Mouse (Mus musculus): ENCODE results near the gene Hist1h4b. TPM values are rescaled to one million over a fixed set of nuclear protein-coding genes. Genes with fewer than 3 reads are reported as not detected.

Hist1h4b gene
- total and polyA plus RNA-seq, 3 experiments, result 19.0 to 3,071 TPM; not detected in 1

DNA sequence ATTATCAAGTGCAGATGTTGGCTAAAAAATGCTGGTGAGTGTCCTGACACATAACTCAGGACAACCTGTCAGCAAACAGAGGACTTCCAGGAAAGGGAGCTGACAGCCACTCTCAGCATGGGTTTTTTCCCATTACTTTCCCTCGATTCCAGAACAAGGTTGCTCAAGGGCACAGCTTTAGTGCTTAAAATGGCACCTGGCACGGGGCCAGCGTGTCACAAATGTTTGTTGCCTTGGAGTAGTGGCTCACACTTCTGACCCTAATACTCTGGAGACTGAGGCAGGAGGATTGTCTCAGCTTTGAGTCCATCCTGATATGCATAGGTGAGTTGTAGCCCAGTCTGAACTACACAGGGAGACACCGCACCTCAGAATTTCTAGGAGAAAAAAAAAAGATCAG is 48.2 kb upstream of the Hist1h4b start:
- no peak for DNase-seq (ENCODE audit: low read depth, low spot score)
- Histone ChIP-seq H3K4me3 (ENCODE audit: control insufficient read depth in 1 of 2, insufficient read depth in 1 of 2, low read depth in 2 of 2, low read length in 2 of 2) (no peak overlapping the region), H3K27me3 (ENCODE audit: control insufficient read depth in 1 of 2, insufficient read depth in 2 of 2, low read length in 2 of 2) (no peaks in the 10 kb centered on the region), H3K36me3 (ENCODE audit: control insufficient read depth in 1 of 2, insufficient read depth in 2 of 2, low read length in 2 of 2) (peaks cover 0 to 12% of the 10 kb centered on the region in 2 experiments; a peak in 2 of 4 replicates), H3K4me1 (ENCODE audit: control insufficient read depth in 1 of 2, insufficient read depth in 2 of 2, low read length in 2 of 2) (peaks cover 0 to 14% of the 10 kb centered on the region in 2 experiments), H3K9ac (ENCODE audit: control insufficient read depth, low read depth, low read length, poor library complexity, severe bottlenecking) (no peak overlapping the region), H3K9me3 (replicated peaks; ENCODE audit: insufficient read depth, low read length) (no peaks in the 10 kb centered on the region), H3K79me2 (ENCODE audit: control insufficient read depth, insufficient read depth, low read length, poor library complexity) (no peaks in the 10 kb centered on the region), H3K27ac (ENCODE audit: control insufficient read depth, low read depth, low read length) (no peak overlapping the region)
- TF ChIP-seq POLR2AphosphoS2 (IDR thresholded peaks at IDR 0.05; ENCODE audit: low read length) (no peak), HCFC1 (IDR thresholded peaks at IDR 0.05; ENCODE audit: low read depth, low read length) (no peak), MYC (IDR thresholded peaks at IDR 0.05; ENCODE audit: low read depth, low read length) (no peak), CTCF (IDR thresholded peaks at IDR 0.05 in 2 of 3, conservative IDR thresholded peaks at IDR 0.05 in 1 of 3; ENCODE audit: control insufficient read depth in 1 of 3, insufficient read depth in 1 of 3, low read depth in 2 of 3, low read length in 3 of 3, poor library complexity in 1 of 3, severe bottlenecking in 1 of 3) (no peak)

DNA sequence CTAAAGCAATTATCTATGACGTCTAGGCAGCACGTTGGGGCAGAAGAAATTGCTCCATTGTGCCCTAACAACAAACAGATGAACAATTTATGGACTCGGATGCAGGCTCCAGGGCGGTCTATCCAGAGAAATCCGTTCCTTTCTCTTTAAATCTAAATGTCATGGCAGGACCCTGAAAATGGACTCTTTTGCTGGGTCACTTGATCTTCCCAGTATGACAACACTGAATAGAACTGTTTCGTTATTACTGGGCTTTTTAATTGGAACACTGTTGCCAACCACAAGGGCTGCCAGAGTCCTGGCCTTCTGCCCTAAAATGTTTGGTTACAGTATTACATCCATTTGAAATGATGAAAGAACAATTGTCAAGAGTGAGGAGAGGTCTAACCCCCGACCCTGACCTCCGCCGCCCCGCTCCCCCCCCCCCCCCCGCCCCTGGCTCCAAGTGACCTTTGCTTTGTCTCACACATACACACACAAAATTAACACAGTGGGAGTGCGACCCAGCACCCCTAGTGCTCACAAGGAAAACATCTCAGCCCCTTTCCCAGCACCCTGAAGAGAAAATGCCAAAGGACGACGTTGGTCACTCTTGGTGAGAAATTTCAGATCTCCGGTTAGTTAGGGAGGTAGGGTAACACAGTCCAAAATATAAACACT is 47.0 kb upstream of the Hist1h4b start:
- no peaks in the 10 kb centered on the region for H3K9me3 ChIP-seq (replicated peaks; ENCODE audit: insufficient read depth, low read length)
- peaks cover 2 to 16% of the 10 kb centered on the region in 2 experiments for H3K4me1 ChIP-seq (ENCODE audit: control insufficient read depth in 1 of 2, insufficient read depth in 2 of 2, low read length in 2 of 2)
- DNase-seq (ENCODE audit: low read depth, low spot score), result no peak
- H3K36me3 ChIP-seq (ENCODE audit: control insufficient read depth in 1 of 2, insufficient read depth in 2 of 2, low read length in 2 of 2), result peaks cover 0 to 13% of the 10 kb centered on the region in 2 experiments; a peak in 2 of 4 replicates
- H3K79me2 ChIP-seq (ENCODE audit: control insufficient read depth, insufficient read depth, low read length, poor library complexity), result no peaks in the 10 kb centered on the region
- H3K27ac ChIP-seq (ENCODE audit: control insufficient read depth, low read depth, low read length), result no peak overlapping the region
- no peak overlapping the region for H3K9ac ChIP-seq (ENCODE audit: control insufficient read depth, low read depth, low read length, poor library complexity, severe bottlenecking)
- TF ChIP-seq ZKSCAN1 (IDR thresholded peaks at IDR 0.05; ENCODE audit: low read depth, low read length) (no peak), ELF1 (IDR thresholded peaks at IDR 0.05; ENCODE audit: low read depth, low read length) (no peak), GABPA (IDR thresholded peaks at IDR 0.05; ENCODE audit: low read depth, low read length) (no peak), MEF2A (IDR thresholded peaks at IDR 0.05; ENCODE audit: extremely low read depth, insufficient replicate concordance, low read depth, low read length, poor library complexity, severe bottlenecking) (no peak), SMC3 (IDR thresholded peaks at IDR 0.05; ENCODE audit: low read depth, low read length) (no peak), NELFE (IDR thresholded peaks at IDR 0.05; ENCODE audit: low read depth, low read length) (no peak), MYB (IDR thresholded peaks at IDR 0.05; ENCODE audit: low read depth, low read length) (no peak), SIN3A (IDR thresholded peaks at IDR 0.05; ENCODE audit: low read length) (no peak)
- no peak overlapping the region for H3K4me3 ChIP-seq (ENCODE audit: control insufficient read depth in 1 of 2, insufficient read depth in 1 of 2, low read depth in 2 of 2, low read length in 2 of 2)
- H3K27me3 ChIP-seq (ENCODE audit: control insufficient read depth in 1 of 2, insufficient read depth in 2 of 2, low read length in 2 of 2), result no peaks in the 10 kb centered on the region

DNA sequence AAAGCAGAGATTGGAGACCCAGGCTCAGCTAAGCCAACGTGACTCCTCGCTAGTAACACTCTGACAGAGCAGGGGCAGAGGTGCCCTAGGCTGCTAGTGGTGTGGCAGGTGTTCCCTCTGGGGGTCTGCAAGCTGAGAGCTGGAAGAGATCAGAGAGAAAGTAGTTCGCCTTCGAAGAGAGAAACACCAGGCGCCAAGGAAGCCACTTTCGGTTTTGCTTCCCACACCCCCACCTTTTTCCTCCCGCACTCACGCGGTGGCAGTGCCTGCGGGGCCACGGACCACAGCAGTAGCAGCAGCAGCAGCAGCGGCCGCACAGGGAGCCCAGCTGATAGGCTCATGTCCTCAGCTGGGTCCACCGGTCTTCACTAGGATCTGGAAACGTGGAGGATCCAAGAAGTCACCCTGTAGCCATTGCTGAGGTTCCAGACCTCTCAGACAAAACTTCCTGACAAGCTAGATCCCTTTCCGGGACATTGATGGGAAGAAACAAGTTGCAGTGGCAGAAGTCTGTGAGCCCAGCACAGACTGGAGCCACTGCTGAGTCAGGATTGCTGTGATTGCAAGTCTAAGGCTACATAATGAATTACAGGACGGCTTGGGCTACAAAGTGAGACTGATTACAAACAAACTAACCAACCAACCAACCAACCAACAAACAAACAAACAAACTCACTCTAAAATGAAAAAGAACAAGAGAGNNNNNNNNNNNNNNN is 46.3 kb upstream of the Hist1h4b start, which contains the start of gene Hfe:
Hfe (minus strand) TSS at position 481 of the 716 bp plus-strand sequence.
- no peak for TF ChIP-seq POLR2A (IDR thresholded peaks at IDR 0.05; ENCODE audit: control insufficient read depth in 1 of 2, insufficient read depth in 1 of 2, low read depth in 1 of 2, low read length in 2 of 2, poor library complexity in 1 of 2)
- no peak for TF ChIP-seq EP300 (IDR thresholded peaks at IDR 0.05; ENCODE audit: low read depth in 1 of 2, low read length in 2 of 2)
- TF ChIP-seq E2F4 (IDR thresholded peaks at IDR 0.05; ENCODE audit: borderline replicate concordance, low read depth, low read length), result no peak
- TF ChIP-seq USF2 (IDR thresholded peaks at IDR 0.05; ENCODE audit: borderline replicate concordance in 1 of 2, insufficient read depth in 1 of 2, low read depth in 1 of 2, low read length in 2 of 2), result no peak
- no peak for TF ChIP-seq RAD21 (IDR thresholded peaks at IDR 0.05; ENCODE audit: low read depth, low read length)
- no peak for TF ChIP-seq CHD2 (IDR thresholded peaks at IDR 0.05; ENCODE audit: low read length)
- no peak for TF ChIP-seq KAT2A (conservative IDR thresholded peaks at IDR 0.05; ENCODE audit: low read depth, low read length)
- no peak for TF ChIP-seq MYC (IDR thresholded peaks at IDR 0.05; ENCODE audit: low read depth, low read length)
- no peak for TF ChIP-seq MYB (IDR thresholded peaks at IDR 0.05; ENCODE audit: low read depth, low read length)
- no peak for TF ChIP-seq GABPA (IDR thresholded peaks at IDR 0.05; ENCODE audit: low read depth, low read length)
- no peak for TF ChIP-seq NELFE (IDR thresholded peaks at IDR 0.05; ENCODE audit: low read depth, low read length)
- TF ChIP-seq ELF1 (IDR thresholded peaks at IDR 0.05; ENCODE audit: low read depth, low read length), result no peak
- TF ChIP-seq UBTF (IDR thresholded peaks at IDR 0.05; ENCODE audit: borderline replicate concordance, insufficient read depth, low read depth, low read length), result no peak
- TF ChIP-seq ZC3H11A (IDR thresholded peaks at IDR 0.05; ENCODE audit: low read depth, low read length), result no peak
- H3K9ac ChIP-seq (ENCODE audit: control insufficient read depth, low read depth, low read length, poor library complexity, severe bottlenecking), result no peak within 1 kb of the TSS
- no peaks in the 10 kb centered on the region for H3K27me3 ChIP-seq (ENCODE audit: control insufficient read depth in 1 of 2, insufficient read depth in 2 of 2, low read length in 2 of 2)
- DNase-seq (ENCODE audit: low read depth, low spot score), result no peak
- no peak within 1 kb of the TSS for H3K4me3 ChIP-seq (ENCODE audit: control insufficient read depth in 1 of 2, insufficient read depth in 1 of 2, low read depth in 2 of 2, low read length in 2 of 2)
- peaks cover 0 to 13% of the 10 kb centered on the region in 2 experiments; a peak in 2 of 4 replicates for H3K36me3 ChIP-seq (ENCODE audit: control insufficient read depth in 1 of 2, insufficient read depth in 2 of 2, low read length in 2 of 2)
- no peak within 1 kb of the TSS for H3K27ac ChIP-seq (ENCODE audit: control insufficient read depth, low read depth, low read length)
- no peaks in the 10 kb centered on the region for H3K9me3 ChIP-seq (replicated peaks; ENCODE audit: insufficient read depth, low read length)
- peaks cover 2 to 16% of the 10 kb centered on the region in 2 experiments for H3K4me1 ChIP-seq (ENCODE audit: control insufficient read depth in 1 of 2, insufficient read depth in 2 of 2, low read length in 2 of 2)
- no peaks in the 10 kb centered on the region for H3K79me2 ChIP-seq (ENCODE audit: control insufficient read depth, insufficient read depth, low read length, poor library complexity)

Measured in MEL (cell line).